8 mouse cellular contexts compared by ENCODE assay signal in the genomic region with DNA sequence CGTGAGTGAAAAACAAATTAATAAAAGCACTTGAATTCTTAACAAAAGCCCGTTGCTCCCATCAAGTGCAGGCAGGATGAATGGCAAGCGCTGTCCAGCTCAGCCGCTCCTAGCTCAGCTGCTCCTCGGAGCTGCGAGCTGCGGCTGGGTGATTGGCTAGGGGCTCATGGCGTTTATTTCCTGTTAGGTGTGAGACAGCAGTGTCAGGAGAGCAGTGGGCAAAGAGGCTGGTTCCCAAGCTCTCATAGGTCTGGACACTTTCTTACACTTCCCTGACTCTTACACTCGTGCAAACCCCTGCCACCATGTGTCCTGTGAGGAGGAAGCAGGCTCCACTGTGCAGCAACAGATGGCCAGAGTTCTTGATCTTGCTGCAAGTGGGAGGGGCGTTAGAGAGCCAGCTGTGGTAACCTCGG. TPM values are rescaled to one million over a fixed set of nuclear protein-coding genes. Genes with fewer than 3 reads are reported as not detected.
DNase-seq lines count a peak whose midpoint lies in the region; ATAC-seq and TF ChIP-seq lines count a peak whose summit lies in the region.

No protein-coding gene starts in this region.

- intact Hi-C loops in heart, postnatal 36 days (cut with DNase I), result no loop called here

- H3K4me1 ChIP-seq in heart, embryonic 11.5 days (ENCODE audit: control insufficient read depth, insufficient read depth, low read length), result peaks cover 4% of the 10 kb centered on the region; the same call in 1 of the 2 replicates
- H3K4me1 ChIP-seq in hindbrain, embryonic 13.5 days (replicated peaks), result peaks cover 8% of the 10 kb centered on the region; the same call in 1 of the 2 replicates
- H3K4me1 ChIP-seq in stomach, postnatal 0 days (replicated peaks; ENCODE audit: control insufficient read depth, insufficient read depth), result no peaks in the 10 kb centered on the region

- 0 out of 2 replicates have a peak, but pooled peaks have one; percentile 29 for TF ChIP-seq CTCF in stomach, postnatal 0 days (IDR thresholded peaks at IDR 0.05; ENCODE audit: low read depth)

- H3K4me3 ChIP-seq in heart, embryonic 11.5 days (ENCODE audit: low read depth, low read length), result peak overlapping the region; percentile 18; the same call in 1 of the 2 replicates
- peak overlapping the region; percentile 21 for H3K4me3 ChIP-seq in hindbrain, embryonic 13.5 days
- no peak overlapping the region for H3K4me3 ChIP-seq in stomach, postnatal 0 days (ENCODE audit: low read depth, low read length)

- H3K9ac ChIP-seq in heart, embryonic 11.5 days (ENCODE audit: low read depth, low read length), result no peak overlapping the region
- peak overlapping the region; percentile 51; the same call in 1 of the 2 replicates for H3K9ac ChIP-seq in hindbrain, embryonic 13.5 days
- no peak overlapping the region for H3K9ac ChIP-seq in stomach, postnatal 0 days (ENCODE audit: low read length)

- H3K27ac ChIP-seq in heart, embryonic 11.5 days (ENCODE audit: low read depth, low read length), result no peak overlapping the region
- no peak overlapping the region for H3K27ac ChIP-seq in hindbrain, embryonic 13.5 days
- H3K27ac ChIP-seq in stomach, postnatal 0 days (replicated peaks), result no peak overlapping the region

- no peaks in the 10 kb centered on the region for H3K36me3 ChIP-seq in heart, embryonic 11.5 days (ENCODE audit: control insufficient read depth, insufficient read depth, low read length)
- no peaks in the 10 kb centered on the region for H3K36me3 ChIP-seq in hindbrain, embryonic 13.5 days
- no peaks in the 10 kb centered on the region for H3K36me3 ChIP-seq in stomach, postnatal 0 days (ENCODE audit: control insufficient read depth, insufficient read depth, low read length)

- peak overlapping the region; percentile 59 for H3K4me2 ChIP-seq in heart, embryonic 11.5 days
- peak overlapping the region; percentile 51 for H3K4me2 ChIP-seq in hindbrain, embryonic 13.5 days
- H3K4me2 ChIP-seq in stomach, postnatal 0 days (replicated peaks; ENCODE audit: low read depth), result peak overlapping the region; percentile 27

- no peaks in the 10 kb centered on the region for H3K9me3 ChIP-seq in heart, embryonic 11.5 days (replicated peaks; ENCODE audit: control insufficient read depth, low read length)
- H3K9me3 ChIP-seq in hindbrain, embryonic 13.5 days, result no peaks in the 10 kb centered on the region
- no peaks in the 10 kb centered on the region for H3K9me3 ChIP-seq in stomach, postnatal 0 days (ENCODE audit: control insufficient read depth, low read length)

- WGBS in heart, embryonic 11.5 days (ENCODE audit: insufficient replicate concordance), result 2% methylated on average over 11 of the region's 11 CpGs
- WGBS in hindbrain, embryonic 13.5 days, result 1% methylated on average over 11 of the region's 11 CpGs
- under 1% methylated on average over 11 of the region's 11 CpGs for WGBS in stomach, postnatal 0 days

- TF ChIP-seq EP300 in stomach, postnatal 0 days (optimal IDR thresholded peaks at IDR 0.05), result no peak

- ATAC-seq in heart, embryonic 11.5 days (replicated peaks; ENCODE audit: insufficient number of reproducible peaks, low FRiP score, low TSS enrichment), result peak; percentile 59; the same call in 1 of the 2 replicates
- peak; percentile 77 for ATAC-seq in hindbrain, embryonic 13.5 days (ENCODE audit: low FRiP score)
- ATAC-seq in stomach, postnatal 0 days (ENCODE audit: low FRiP score, low TSS enrichment), result 0 out of 2 replicates have a peak, but pooled peaks have one; percentile 29

- H3K27me3 ChIP-seq in heart, embryonic 11.5 days (ENCODE audit: control insufficient read depth, insufficient read depth, low read length), result no peaks in the 10 kb centered on the region
- H3K27me3 ChIP-seq in hindbrain, embryonic 13.5 days, result 0 out of 2 replicates have a peak, but pooled peaks cover 8% of the 10 kb centered on the region
- H3K27me3 ChIP-seq in stomach, postnatal 0 days (ENCODE audit: control insufficient read depth, insufficient read depth, low read length), result no peaks in the 10 kb centered on the region

- no peak for DNase-seq in heart, postnatal 36 days
- DNase-seq in embryo, embryonic 9.5 days (ENCODE audit: extremely low spot score), result peak; percentile 61
- peak; percentile 5 for DNase-seq in lung, postnatal 14 days
- peak; percentile 68 for DNase-seq in stomach, postnatal 0 days (ENCODE audit: low spot score)
- DNase-seq in cerebellum, adult 9-10 months, result no peak
- no peak for DNase-seq in gastrocnemius, adult 18-20 months (ENCODE audit: low spot score)

RNA-seq across cellular contexts. Expression of a gene that starts 53.5 kb away (rescaled TPM):
- 0.07 TPM in 1 of 2 replicates, not detected in the other for polyA plus RNA-seq in heart, embryonic 11.5 days (2014; fragmentation: Nextera tagmentation; extraction: Ambion mirVana)
- 1 to 10 TPM; 1.4 to 2.8 TPM for total RNA-seq in heart, postnatal 36 days (2021)
- polyA plus RNA-seq in hindbrain, embryonic 13.5 days (2015; fragmentation: Nextera tagmentation; extraction: Ambion mirVana), result not detected in 2 replicates
- polyA plus RNA-seq in stomach, postnatal 0 days (2015; fragmentation: Nextera tagmentation; extraction: Ambion mirVana), result 0.40 and 0.42 TPM in 2 replicates
- not detected for total RNA-seq in gastrocnemius, adult 18-20 months (2021)

RNA-seq across cellular contexts. Expression of a gene that starts 55.3 kb away (rescaled TPM):
- 11.8 and 16.3 TPM in 2 replicates for polyA plus RNA-seq in heart, embryonic 11.5 days (2014; fragmentation: Nextera tagmentation; extraction: Ambion mirVana)
- total RNA-seq in heart, postnatal 36 days (2021), result 10 to 100 TPM in 1 of 2 experiments, 1 to 10 TPM in 1; 9.6 to 10.6 TPM
- 18.3 and 18.9 TPM in 2 replicates for polyA plus RNA-seq in hindbrain, embryonic 13.5 days (2015; fragmentation: Nextera tagmentation; extraction: Ambion mirVana)
- polyA plus RNA-seq in stomach, postnatal 0 days (2015; fragmentation: Nextera tagmentation; extraction: Ambion mirVana), result 6.1 and 6.4 TPM in 2 replicates
- total RNA-seq in gastrocnemius, adult 18-20 months (2021), result 10 to 100 TPM in 1 of 2 experiments, 1 to 10 TPM in 1; 10.0 to 12.6 TPM

Comparison
In these comparisons a context has a peak if more than half of its experiments do, and no peak if none do; other contexts are left out.
1. DNase-seq: peak in embryo, embryonic 9.5 days (single experiment), lung, postnatal 14 days (single experiment) and stomach, postnatal 0 days (single experiment); none in heart, postnatal 36 days (0 of 2), cerebellum, adult 9-10 months (single experiment) and gastrocnemius, adult 18-20 months (single experiment).
2. Peak in every context shown above with its lines, with median percentiles within 50 percentile points of each other: ATAC-seq and H3K4me2 ChIP-seq.